Mouse (Mus musculus) hindbrain, postnatal 0 days (tissue): ENCODE measurements at regions not wholly inside any gene's neighbourhood (a gene's known extent, or its start where the extent isn't known, plus 50 kb on each side); places are given as distances from the start of the nearest gene placed in this dataset.
"Not testable (repeated sequence)": the region's sequence is repeated elsewhere in the genome, so short reads cannot be mapped to it uniquely, and the experiment has no call there.

ENCODE experiments used
- ATAC-seq: fragments of 200-750 bp; cut with Nextera tagmentation; 2 replicates; pipeline ENCODE4 v1.8.0; 2017; ENCODE audit warnings: mild to moderate bottlenecking, moderate TSS enrichment, moderate library complexity
- DNase-seq: peaks from one replicate; pipeline ENCODE4 v3.0.0-alpha.2; 2015; ENCODE audit warnings: low spot score
- H3K27ac ChIP-seq: fragments of 300-500 bp; sonication (generic); 2 replicates; pipeline ENCODE4 v1.5.1; 2014; ENCODE audit warnings: mild to moderate bottlenecking
- H3K27me3 ChIP-seq: fragments of 300-500 bp; sonication (generic); 2 replicates; pipeline ENCODE4 v1.6.1; 2014; ENCODE audit warnings: low read length, mixed read lengths; ENCODE audit not compliant: insufficient read depth
- H3K36me3 ChIP-seq: fragments of 300-500 bp; sonication (generic); 2 replicates; pipeline ENCODE4 v1.6.1; 2014; ENCODE audit warnings: low read length, mixed read lengths; ENCODE audit not compliant: insufficient read depth
- H3K4me1 ChIP-seq: fragments of 300-500 bp; sonication (generic); 2 replicates; pipeline ENCODE4 v1.6.1; 2014; ENCODE audit warnings: antibody characterized with exemption, low read length, mixed read lengths; ENCODE audit not compliant: insufficient read depth
- H3K4me2 ChIP-seq: fragments of 300-500 bp; sonication (generic); 2 replicates; pipeline ENCODE4 v1.6.1; 2014; ENCODE audit warnings: low read depth, mild to moderate bottlenecking, low read length, moderate library complexity, mixed read lengths
- H3K4me3 ChIP-seq: fragments of 300-500 bp; sonication (generic); 2 replicates; pipeline ENCODE4 v1.5.1; 2014; ENCODE audit warnings: low read length
- H3K9ac ChIP-seq: fragments of 300-500 bp; sonication (generic); replicated peaks from 2 replicates; pipeline ENCODE4 v1.6.1; 2014; ENCODE audit warnings: mild to moderate bottlenecking, low read length, moderate library complexity, mixed read lengths
- H3K9me3 ChIP-seq: fragments of 300-500 bp; sonication (generic); 2 replicates; pipeline ENCODE4 v1.6.1; 2016; ENCODE audit warnings: low read length, mixed read lengths
- CTCF ChIP-seq: IDR thresholded peaks from 2 replicates; pipeline ENCODE4 v1.5.1; 2016; ENCODE audit warnings: antibody characterized with exemption, control low read depth, low read depth
- WGBS: fragments of 180-500 bp; shearing (Covaris S2); extraction: QIAGEN DNeasy Blood & Tissue Kit; methylation state at CpG from one replicate; pipeline ENCODE4 v1.1.7; 2014; 5-methylcytosine and 5-hydroxymethylcytosine counted together

- not testable (repeated sequence) for H3K4me1 ChIP-seq, H3K4me2 ChIP-seq, H3K36me3 ChIP-seq, H3K27ac ChIP-seq, H3K27me3 ChIP-seq, H3K9ac ChIP-seq, H3K4me3 ChIP-seq, H3K9me3 ChIP-seq
- DNase-seq, result peak; percentile 2
- peak; percentile 55 for TF ChIP-seq CTCF
- WGBS, result 31% methylated on average over 3 of the region's 3 CpGs
- 0 out of 2 replicates have a peak, but pooled peaks have one; percentile 32 for ATAC-seq
These were observed 546.5 kb upstream of the Olfr1507 start for GRCm38 (mm10) chr14:53042016-53042415.

- WGBS, result 72% methylated on average over 4 of the region's 4 CpGs
- ATAC-seq, result not testable (repeated sequence)
These were observed 543.9 kb upstream of the Olfr1507 start for GRCm38 (mm10) chr14:53039475-53039874.

GRCm38 (mm10) chr14:53034940-53035339 is 539.4 kb upstream of the Olfr1507 start:
- not testable (repeated sequence) for H3K4me3 ChIP-seq, H3K9me3 ChIP-seq, H3K27ac ChIP-seq, H3K4me1 ChIP-seq, H3K9ac ChIP-seq, ATAC-seq, DNase-seq, H3K36me3 ChIP-seq, H3K4me2 ChIP-seq, H3K27me3 ChIP-seq
- no CpG with 5 or more reads among the region's 4 CpGs for WGBS

More at GRCm38 (mm10) chr14:53039475-53039874, 543.9 kb upstream of the Olfr1507 start:
- H3K4me3 ChIP-seq, H3K4me2 ChIP-seq, H3K9ac ChIP-seq, H3K4me1 ChIP-seq, H3K27ac ChIP-seq, DNase-seq, H3K36me3 ChIP-seq, H3K27me3 ChIP-seq, H3K9me3 ChIP-seq: not testable (repeated sequence)

GRCm38 (mm10) chr14:53033221-53033620 is 537.7 kb upstream of the Olfr1507 start:
- H3K27ac ChIP-seq, H3K4me3 ChIP-seq, H3K4me2 ChIP-seq, H3K9ac ChIP-seq, ATAC-seq, H3K4me1 ChIP-seq, DNase-seq, H3K27me3 ChIP-seq, H3K36me3 ChIP-seq, H3K9me3 ChIP-seq: not testable (repeated sequence)
- WGBS, result 67% methylated on average over 1 of the region's 6 CpGs

GRCm38 (mm10) chr14:53032498-53032897 is 536.9 kb upstream of the Olfr1507 start:
- H3K27me3 ChIP-seq, DNase-seq, H3K9ac ChIP-seq, H3K36me3 ChIP-seq, H3K4me2 ChIP-seq, H3K9me3 ChIP-seq, ATAC-seq, H3K27ac ChIP-seq, H3K4me1 ChIP-seq, H3K4me3 ChIP-seq: not testable (repeated sequence)
- no CpG with 5 or more reads among the region's 1 CpGs for WGBS

- peak; percentile 35; the same call in 1 of the 2 replicates for ATAC-seq
- not testable (repeated sequence) for H3K27me3 ChIP-seq, DNase-seq, H3K36me3 ChIP-seq, H3K4me3 ChIP-seq, H3K9me3 ChIP-seq, H3K27ac ChIP-seq, H3K4me2 ChIP-seq, H3K9ac ChIP-seq, H3K4me1 ChIP-seq
- WGBS, result no CpG with 5 or more reads among the region's 4 CpGs
These were observed 534.7 kb upstream of the Olfr1507 start for GRCm38 (mm10) chr14:53030227-53030626.

- H3K9me3 ChIP-seq, H3K4me2 ChIP-seq, H3K4me1 ChIP-seq, DNase-seq, H3K27ac ChIP-seq, H3K27me3 ChIP-seq, ATAC-seq, H3K9ac ChIP-seq, H3K4me3 ChIP-seq, H3K36me3 ChIP-seq: not testable (repeated sequence)
- no CpG with 5 or more reads among the region's 1 CpGs for WGBS
These were observed 531.4 kb upstream of the Olfr1507 start for GRCm38 (mm10) chr14:53026958-53027357.

- not testable (repeated sequence) for H3K9me3 ChIP-seq, H3K27ac ChIP-seq, ATAC-seq, H3K4me3 ChIP-seq, H3K4me1 ChIP-seq, H3K4me2 ChIP-seq, H3K36me3 ChIP-seq, DNase-seq, H3K9ac ChIP-seq, H3K27me3 ChIP-seq
- WGBS, result no CpG with 5 or more reads among the region's 6 CpGs
These were observed 524.6 kb upstream of the Olfr1507 start for GRCm38 (mm10) chr14:53020152-53020551.

GRCm38 (mm10) chr14:53007741-53008140 is 512.2 kb upstream of the Olfr1507 start:
- not testable (repeated sequence) for ATAC-seq, H3K9ac ChIP-seq, H3K4me1 ChIP-seq, H3K4me2 ChIP-seq, H3K27ac ChIP-seq, H3K27me3 ChIP-seq, DNase-seq, H3K36me3 ChIP-seq, H3K9me3 ChIP-seq, H3K4me3 ChIP-seq
- no CpG with 5 or more reads among the region's 5 CpGs for WGBS

- not testable (repeated sequence) for H3K9ac ChIP-seq, H3K4me3 ChIP-seq, H3K27ac ChIP-seq, H3K9me3 ChIP-seq, ATAC-seq, H3K36me3 ChIP-seq, H3K27me3 ChIP-seq, H3K4me2 ChIP-seq, H3K4me1 ChIP-seq, DNase-seq
- no CpG with 5 or more reads among the region's 4 CpGs for WGBS
These were observed 511.8 kb upstream of the Olfr1507 start for GRCm38 (mm10) chr14:53007323-53007722.
